Mouse (Mus musculus): ENCODE data around the gene Rps6ka1. TPM values are rescaled to one million over a fixed set of nuclear protein-coding genes. Genes with fewer than 3 reads are reported as not detected.

Rps6ka1 gene
- total and polyA plus RNA-seq, 2 experiments = 4.1 to 16.9 TPM

- H3K27ac ChIP-seq (replicated peaks; ENCODE audit: insufficient read depth, low read depth, low read length) = no peak overlapping the region
- no peaks in the 10 kb centered on the region for H3K79me2 ChIP-seq (ENCODE audit: control insufficient read depth, insufficient read depth, low read length)
- DNase-seq (ENCODE audit: extremely low read depth, low read depth, low spot score) = peak; percentile 33
- H3K4me3 ChIP-seq (ENCODE audit: insufficient read depth, low read depth, low read length) = no peak overlapping the region
- TF ChIP-seq CTCF (IDR thresholded peaks at IDR 0.05; ENCODE audit: low read depth, low read length) (peak; percentile 17; the same call in 1 of the 2 replicates), POLR2A (IDR thresholded peaks at IDR 0.05; ENCODE audit: extremely low read depth, insufficient read depth, low read length) (no peak)
- peaks cover 2% of the 10 kb centered on the region; the same call in 1 of the 2 replicates for H3K4me1 ChIP-seq (ENCODE audit: control insufficient read depth, insufficient read depth, low read length)
- H3K36me3 ChIP-seq (ENCODE audit: control insufficient read depth, insufficient read depth, low read length) = no peaks in the 10 kb centered on the region
- 90% methylated on average over 1 of the region's 1 CpGs for WGBS
- no peaks in the 10 kb centered on the region for H3K27me3 ChIP-seq (ENCODE audit: control insufficient read depth, insufficient read depth, low read length)
- H3K9ac ChIP-seq (ENCODE audit: low read depth, low read length) = no peak overlapping the region
These were observed 57.1 kb downstream of the Rps6ka1 start for GRCm38 (mm10) chr4:133830453-133830852.

GRCm38 (mm10) chr4:133829281-133830070 is 58.1 kb downstream of the Rps6ka1 start:
- no peak overlapping the region for H3K4me3 ChIP-seq (ENCODE audit: insufficient read depth, low read depth, low read length)
- no peaks in the 10 kb centered on the region for H3K79me2 ChIP-seq (ENCODE audit: control insufficient read depth, insufficient read depth, low read length)
- H3K27ac ChIP-seq (replicated peaks; ENCODE audit: insufficient read depth, low read depth, low read length) = no peak overlapping the region
- H3K9ac ChIP-seq (ENCODE audit: low read depth, low read length) = 0 out of 2 replicates have a peak overlapping the region, but pooled peaks have one; percentile 29
- WGBS = 10% methylated on average over 10 of the region's 10 CpGs
- H3K4me1 ChIP-seq (ENCODE audit: control insufficient read depth, insufficient read depth, low read length) = peaks cover 2% of the 10 kb centered on the region; the same call in 1 of the 2 replicates
- peak; percentile 42 for DNase-seq (ENCODE audit: extremely low read depth, low read depth, low spot score)
- H3K36me3 ChIP-seq (ENCODE audit: control insufficient read depth, insufficient read depth, low read length) = no peaks in the 10 kb centered on the region
- TF ChIP-seq CTCF (IDR thresholded peaks at IDR 0.05; ENCODE audit: low read depth, low read length) = peak; percentile 60
- no peak for TF ChIP-seq POLR2A (IDR thresholded peaks at IDR 0.05; ENCODE audit: extremely low read depth, insufficient read depth, low read length)
- H3K27me3 ChIP-seq (ENCODE audit: control insufficient read depth, insufficient read depth, low read length) = no peaks in the 10 kb centered on the region

GRCm38 (mm10) chr4:133827887-133828794 is 59.5 kb downstream of the Rps6ka1 start:
- H3K27ac ChIP-seq (replicated peaks; ENCODE audit: insufficient read depth, low read depth, low read length) = no peak overlapping the region
- DNase-seq (ENCODE audit: extremely low read depth, low read depth, low spot score) = no peak
- H3K4me3 ChIP-seq (ENCODE audit: insufficient read depth, low read depth, low read length) = no peak overlapping the region
- H3K4me1 ChIP-seq (ENCODE audit: control insufficient read depth, insufficient read depth, low read length) = peaks cover 2% of the 10 kb centered on the region; the same call in 1 of the 2 replicates
- no peaks in the 10 kb centered on the region for H3K27me3 ChIP-seq (ENCODE audit: control insufficient read depth, insufficient read depth, low read length)
- H3K79me2 ChIP-seq (ENCODE audit: control insufficient read depth, insufficient read depth, low read length) = no peaks in the 10 kb centered on the region
- H3K36me3 ChIP-seq (ENCODE audit: control insufficient read depth, insufficient read depth, low read length) = no peaks in the 10 kb centered on the region
- TF ChIP-seq CTCF (IDR thresholded peaks at IDR 0.05; ENCODE audit: low read depth, low read length) (no peak), POLR2A (IDR thresholded peaks at IDR 0.05; ENCODE audit: extremely low read depth, insufficient read depth, low read length) (no peak)
- WGBS = 44% methylated on average over 25 of the region's 25 CpGs
- no peak overlapping the region for H3K9ac ChIP-seq (ENCODE audit: low read depth, low read length)

GRCm38 (mm10) chr4:133827354-133827753 is 60.2 kb downstream of the Rps6ka1 start:
- peaks cover 2% of the 10 kb centered on the region; the same call in 1 of the 2 replicates for H3K4me1 ChIP-seq (ENCODE audit: control insufficient read depth, insufficient read depth, low read length)
- DNase-seq (ENCODE audit: extremely low read depth, low read depth, low spot score) = no peak
- 89% methylated on average over 6 of the region's 6 CpGs for whole genome bisulfite sequencing

GRCm38 (mm10) chr4:133825731-133826130 is 61.9 kb downstream of the Rps6ka1 start:
- Histone ChIP-seq H3K4me3 (ENCODE audit: insufficient read depth, low read depth, low read length) (no peak overlapping the region), H3K27ac (replicated peaks; ENCODE audit: insufficient read depth, low read depth, low read length) (no peak overlapping the region), H3K4me1 (ENCODE audit: control insufficient read depth, insufficient read depth, low read length) (peaks cover 2% of the 10 kb centered on the region; the same call in 1 of the 2 replicates), H3K9ac (ENCODE audit: low read depth, low read length) (no peak overlapping the region), H3K79me2 (ENCODE audit: control insufficient read depth, insufficient read depth, low read length) (no peaks in the 10 kb centered on the region), H3K36me3 (ENCODE audit: control insufficient read depth, insufficient read depth, low read length) (no peaks in the 10 kb centered on the region), H3K27me3 (ENCODE audit: control insufficient read depth, insufficient read depth, low read length) (no peaks in the 10 kb centered on the region)
- 10% methylated on average over 3 of the region's 3 CpGs for WGBS
- TF ChIP-seq CTCF (IDR thresholded peaks at IDR 0.05; ENCODE audit: low read depth, low read length) = no peak
- no peak for TF ChIP-seq POLR2A (IDR thresholded peaks at IDR 0.05; ENCODE audit: extremely low read depth, insufficient read depth, low read length)
- DNase-seq (ENCODE audit: extremely low read depth, low read depth, low spot score) = peak; percentile 57

More at GRCm38 (mm10) chr4:133827354-133827753, 60.2 kb downstream of the Rps6ka1 start:
- TF ChIP-seq POLR2A (IDR thresholded peaks at IDR 0.05; ENCODE audit: extremely low read depth, insufficient read depth, low read length) (no peak), CTCF (IDR thresholded peaks at IDR 0.05; ENCODE audit: low read depth, low read length) (no peak)
- Histone ChIP-seq H3K27ac (replicated peaks; ENCODE audit: insufficient read depth, low read depth, low read length) (no peak overlapping the region), H3K4me3 (ENCODE audit: insufficient read depth, low read depth, low read length) (no peak overlapping the region), H3K36me3 (ENCODE audit: control insufficient read depth, insufficient read depth, low read length) (no peaks in the 10 kb centered on the region), H3K79me2 (ENCODE audit: control insufficient read depth, insufficient read depth, low read length) (no peaks in the 10 kb centered on the region), H3K27me3 (ENCODE audit: control insufficient read depth, insufficient read depth, low read length) (no peaks in the 10 kb centered on the region), H3K9ac (ENCODE audit: low read depth, low read length) (no peak overlapping the region)
